Mouse (Mus musculus) liver, embryonic 14.5 days (tissue): ENCODE data around the gene Atg2a.

Experiments
- CTCF ChIP-seq: IDR thresholded peaks from 2 replicates; pipeline ENCODE4 v1.5.1; 2016; ENCODE audit warnings: antibody characterized with exemption, low read depth, control low read depth
- EP300 ChIP-seq: IDR thresholded peaks from 2 replicates; pipeline ENCODE4 v1.6.1; 2016; ENCODE audit warnings: antibody characterized with exemption, low read depth

DNA sequence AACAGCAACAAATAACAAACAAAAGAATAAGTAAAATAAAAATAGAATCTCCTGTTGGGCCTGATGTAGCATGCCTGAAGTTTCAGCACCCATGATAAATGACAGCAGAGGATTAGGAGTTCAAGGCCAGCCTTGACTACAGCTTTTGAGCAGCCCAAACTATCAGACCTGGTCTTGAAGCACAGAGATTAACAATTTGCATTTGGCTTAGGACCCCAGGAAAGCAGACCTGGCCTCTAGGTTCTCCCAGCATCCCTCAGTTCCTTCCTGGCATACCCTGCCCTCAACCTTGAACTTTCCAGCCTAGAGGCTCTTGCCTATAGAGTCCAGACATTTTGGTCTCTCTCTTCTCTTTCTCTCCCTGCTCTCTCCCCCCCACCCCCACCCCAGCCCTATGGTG is 2.7 kb upstream of the Atg2a start:
- no peak for TF ChIP-seq EP300
- TF ChIP-seq CTCF = no peak
